Mouse (Mus musculus) retina, postnatal 7 days (tissue): ENCODE measurements around the gene Tab1.

Experiments
- DNase-seq: peaks from one replicate; pipeline ENCODE4 v3.0.0-alpha.2; 2012; ENCODE audit warnings: low read depth, low spot score

The Tab1 gene

GRCm38 (mm10) chr15:80136645-80137044, 3.7 kb downstream of the Tab1 start:
- no peak for DNase-seq

GRCm38 (mm10) chr15:80137945-80138791, 5.2 kb downstream of the Tab1 start:
- no peak for DNase-seq

DNA sequence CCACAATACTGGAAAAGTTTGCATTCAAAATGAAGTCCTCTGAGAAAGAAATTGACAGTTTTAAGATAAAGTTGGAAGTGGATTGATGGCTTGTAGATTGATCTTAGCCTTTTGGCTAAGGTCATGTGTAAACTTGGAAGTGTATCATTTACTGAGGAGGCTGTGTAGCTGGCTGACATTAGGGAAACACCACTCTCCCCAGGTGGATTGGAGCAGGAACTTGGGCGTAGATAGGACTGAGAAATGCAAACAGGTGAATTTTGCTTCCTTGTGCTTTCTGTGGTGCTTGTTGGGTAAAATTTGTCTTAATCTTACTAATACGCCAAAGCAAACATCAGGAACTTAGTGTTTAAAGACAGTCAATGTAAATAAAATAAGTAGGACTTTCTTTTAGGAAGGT, 7.4 kb downstream of the Tab1 start:
- no peak for DNase-seq

DNA sequence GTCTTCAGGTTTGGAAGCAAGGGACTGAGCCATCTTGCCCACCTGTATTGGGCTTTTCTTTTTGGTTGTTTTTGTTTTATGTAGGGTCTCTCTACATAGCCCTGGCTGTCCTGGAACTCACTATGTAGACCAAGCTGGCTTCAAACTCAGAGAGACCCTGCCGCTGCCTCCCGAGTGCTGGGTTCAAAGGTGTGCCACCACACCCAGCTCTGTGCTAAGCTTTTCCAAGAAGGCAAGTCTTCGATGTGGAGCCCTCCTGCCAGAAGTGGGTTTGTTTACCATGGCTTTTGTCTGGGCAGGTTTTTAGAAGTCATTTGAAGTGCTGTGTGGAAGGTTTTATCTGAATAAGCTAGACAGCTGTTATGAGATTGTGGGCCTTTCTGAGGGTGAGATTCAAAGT, 8.0 kb downstream of the Tab1 start:
- DNase-seq = no peak

- DNase-seq = no peak
Observed at GRCm38 (mm10) chr15:80142130-80142529, 9.2 kb downstream of the Tab1 start.

DNA sequence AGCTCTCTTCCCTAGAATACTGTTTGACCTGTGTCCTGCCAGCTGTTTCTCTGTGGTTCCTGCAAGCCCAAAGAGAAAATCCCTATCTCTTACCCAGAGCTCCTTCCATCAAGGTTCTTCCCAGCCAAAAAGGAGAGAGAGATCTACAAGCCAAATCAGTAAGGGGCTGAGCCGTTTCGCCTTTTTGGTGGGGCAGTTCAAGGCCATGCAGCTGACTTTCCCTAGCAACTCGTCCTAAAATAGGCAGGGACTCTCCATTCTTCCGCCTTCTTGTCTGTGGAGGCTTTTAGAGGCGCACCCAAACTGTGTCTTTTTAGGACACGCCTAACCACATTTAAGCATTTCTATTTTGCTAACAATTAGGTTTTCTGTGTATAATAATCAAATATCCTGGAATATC, 10.8 kb downstream of the Tab1 start:
- no peak for DNase-seq

DNA sequence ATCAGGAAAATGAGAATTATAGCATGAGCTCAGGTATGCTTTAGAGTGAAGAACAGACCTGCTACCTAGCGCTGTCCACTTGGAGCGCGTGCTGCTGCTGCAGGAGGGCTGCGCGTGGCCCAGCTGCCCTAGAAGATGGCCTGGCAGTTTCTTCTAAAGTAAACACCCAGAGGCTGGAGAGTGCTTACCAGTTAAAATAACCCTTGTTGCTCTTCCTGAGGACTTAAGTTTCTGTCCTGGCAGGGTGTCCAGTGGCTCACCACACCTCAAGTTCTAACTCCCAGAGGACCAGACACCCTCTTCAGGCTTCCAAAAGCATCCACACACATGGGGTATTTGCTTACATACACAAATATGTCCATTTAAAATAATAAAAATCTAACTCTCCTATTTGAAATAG, 12.5 kb downstream of the Tab1 start:
- DNase-seq = no peak

- DNase-seq = no peak
Observed at GRCm38 (mm10) chr15:80146153-80146552, 13.2 kb downstream of the Tab1 start.

GRCm38 (mm10) chr15:80147090-80147489, 14.2 kb downstream of the Tab1 start:
- no peak for DNase-seq

- no peak for DNase-seq
Observed at GRCm38 (mm10) chr15:80147511-80147910, 14.6 kb downstream of the Tab1 start.

DNA sequence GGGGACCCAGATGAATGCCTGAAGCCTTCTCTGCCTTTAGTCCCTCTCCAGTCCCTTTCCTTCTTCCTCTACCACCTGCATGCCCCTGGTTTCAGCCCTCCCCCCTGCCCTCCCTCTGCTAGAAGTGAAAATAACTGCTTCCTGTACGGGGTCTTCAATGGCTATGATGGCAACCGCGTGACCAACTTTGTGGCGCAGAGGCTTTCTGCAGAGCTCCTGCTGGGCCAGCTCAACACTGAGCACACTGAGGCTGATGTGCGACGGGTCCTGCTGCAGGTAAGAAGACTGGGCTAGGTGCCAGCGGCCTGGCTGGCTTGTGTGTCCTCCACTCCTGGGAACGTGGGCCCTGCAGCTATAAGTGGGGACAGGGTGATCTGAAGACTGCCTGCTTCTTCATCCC, 15.6 kb downstream of the Tab1 start:
- DNase-seq = no peak

GRCm38 (mm10) chr15:80149517-80149916, 16.6 kb downstream of the Tab1 start:
- no peak for DNase-seq

DNA sequence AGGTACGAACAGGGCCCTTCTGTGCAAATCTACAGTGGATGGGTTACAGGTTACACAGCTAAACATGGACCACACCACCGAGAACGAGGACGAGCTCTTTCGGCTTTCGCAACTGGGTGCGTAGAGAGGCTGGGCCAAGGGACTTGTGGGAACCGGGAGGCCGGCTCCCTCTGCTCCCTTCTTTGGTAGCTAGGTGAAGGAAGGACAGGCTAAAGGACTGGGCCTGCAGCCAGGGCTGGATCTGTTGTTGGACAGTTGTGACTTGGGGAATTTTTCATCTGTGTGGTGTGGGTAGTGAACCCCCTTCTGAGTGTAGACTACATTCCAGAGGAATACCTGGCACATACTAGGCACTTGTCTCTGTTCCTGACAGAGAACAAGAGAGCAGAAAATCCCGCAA, 19.7 kb downstream of the Tab1 start:
- DNase-seq = no peak

DNA sequence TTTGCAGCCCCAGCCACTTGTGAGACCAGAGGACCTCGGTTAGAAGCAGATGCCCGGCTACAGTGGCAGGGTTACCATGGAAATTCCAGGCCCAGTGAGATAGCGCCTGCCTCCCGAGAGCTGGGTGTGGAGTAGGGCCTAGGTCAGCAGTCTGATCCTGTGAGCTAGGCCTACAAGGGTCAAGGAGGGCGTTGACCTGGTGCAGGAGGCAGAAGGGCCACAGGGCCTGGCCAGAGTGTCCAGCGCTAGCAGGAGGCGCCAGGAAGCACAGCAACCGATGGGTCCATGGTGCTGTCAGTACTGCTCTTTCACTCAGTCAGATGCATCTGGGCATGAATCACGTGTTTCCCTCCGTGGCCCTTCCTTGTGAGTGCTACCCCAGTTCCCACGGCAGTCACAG, 20.8 kb downstream of the Tab1 start:
- no peak for DNase-seq

- DNase-seq = no peak
Observed at GRCm38 (mm10) chr15:80155707-80156106, 22.8 kb downstream of the Tab1 start.

DNA sequence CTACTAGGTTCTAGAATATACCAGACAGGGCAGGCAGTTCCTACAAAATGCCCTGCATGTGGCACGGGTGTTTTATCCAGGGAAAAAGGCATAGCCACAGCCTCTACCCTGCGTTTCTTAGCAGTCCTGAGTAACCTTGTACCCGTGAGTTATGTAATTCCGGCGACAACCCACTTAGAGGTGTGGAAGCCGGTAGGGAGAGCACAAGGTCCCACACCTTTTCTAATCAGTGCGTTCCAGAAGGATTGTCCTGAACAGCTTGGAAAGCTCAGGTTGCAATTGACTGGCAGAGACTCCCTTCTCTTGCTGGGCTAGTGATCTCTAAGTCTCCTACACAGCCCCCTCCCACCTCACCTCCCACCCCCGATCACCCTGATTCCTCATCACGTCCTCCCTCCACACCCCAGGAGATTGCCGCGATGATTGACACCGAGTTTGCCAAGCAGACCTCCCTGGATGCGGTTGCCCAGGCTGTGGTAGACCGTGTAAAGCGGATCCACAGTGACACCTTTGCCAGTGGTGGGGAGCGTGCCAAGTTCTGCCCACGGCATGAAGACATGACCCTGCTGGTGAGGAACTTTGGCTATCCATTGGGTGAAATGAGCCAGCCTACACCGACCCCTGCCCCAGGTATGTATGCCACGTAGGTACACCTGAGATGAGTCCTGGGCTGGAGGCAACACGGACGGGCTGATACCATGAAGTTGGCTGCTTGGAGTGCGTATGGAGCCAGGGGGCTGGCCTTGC, 24.4 kb downstream of the Tab1 start:
- no peak for DNase-seq

GRCm38 (mm10) chr15:80158001-80158706, 25.2 kb downstream of the Tab1 start:
- DNase-seq = no peak

- DNase-seq = no peak
Observed at GRCm38 (mm10) chr15:80158707-80159090, 25.8 kb downstream of the Tab1 start.

DNA sequence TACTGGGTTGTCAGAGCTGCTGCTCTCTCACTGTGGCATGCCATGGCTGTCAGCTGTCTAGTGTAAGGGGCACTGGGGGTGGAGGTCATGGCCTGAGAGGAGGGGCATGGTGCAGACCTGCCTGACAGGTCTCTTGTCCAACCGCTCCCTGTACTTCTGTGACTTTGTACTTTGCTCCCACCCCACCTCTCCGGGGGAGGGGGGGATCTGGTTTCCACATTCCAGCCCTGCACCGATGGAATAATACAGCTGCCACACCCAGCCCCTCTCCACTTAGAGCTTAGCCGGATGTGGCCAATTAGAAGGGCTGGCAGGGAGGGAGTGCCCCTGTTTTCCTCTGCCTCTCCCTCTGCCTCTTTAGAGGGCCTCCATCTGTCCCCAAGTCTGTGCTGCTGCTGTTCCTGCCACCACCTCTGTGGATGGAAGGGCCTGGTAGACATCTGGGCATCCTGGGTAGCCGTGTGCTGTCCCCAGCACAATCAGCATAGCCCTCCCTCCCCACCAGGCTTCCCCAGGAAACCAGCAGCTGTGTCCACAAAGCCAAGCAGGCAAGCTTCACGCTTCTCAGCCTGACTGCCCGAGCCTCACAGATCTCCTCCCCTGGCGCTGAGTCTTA, 26.5 kb downstream of the Tab1 start:
- DNase-seq = no peak

DNA sequence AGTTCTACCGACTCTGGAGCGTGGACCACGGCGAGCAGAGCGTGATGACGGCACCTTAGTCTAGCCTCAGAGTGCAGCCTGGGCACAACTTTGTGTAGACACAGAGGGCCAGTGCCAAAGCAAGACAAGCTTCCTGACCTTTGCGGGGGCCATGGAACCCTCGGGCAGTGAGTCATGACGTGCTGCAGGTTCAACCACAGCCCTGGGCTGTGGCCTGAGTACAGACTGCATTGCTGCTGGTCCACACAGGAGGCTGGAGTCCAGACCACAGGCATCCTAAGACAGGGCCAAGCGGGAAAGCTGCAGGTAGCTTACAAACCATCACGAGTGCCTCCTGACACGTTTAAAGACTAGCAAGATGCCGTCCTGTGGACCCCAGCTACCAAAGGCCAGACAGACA, 27.3 kb downstream of the Tab1 start:
- DNase-seq = no peak

- DNase-seq = no peak
Observed at GRCm38 (mm10) chr15:80160726-80161125, 27.8 kb downstream of the Tab1 start.

DNA sequence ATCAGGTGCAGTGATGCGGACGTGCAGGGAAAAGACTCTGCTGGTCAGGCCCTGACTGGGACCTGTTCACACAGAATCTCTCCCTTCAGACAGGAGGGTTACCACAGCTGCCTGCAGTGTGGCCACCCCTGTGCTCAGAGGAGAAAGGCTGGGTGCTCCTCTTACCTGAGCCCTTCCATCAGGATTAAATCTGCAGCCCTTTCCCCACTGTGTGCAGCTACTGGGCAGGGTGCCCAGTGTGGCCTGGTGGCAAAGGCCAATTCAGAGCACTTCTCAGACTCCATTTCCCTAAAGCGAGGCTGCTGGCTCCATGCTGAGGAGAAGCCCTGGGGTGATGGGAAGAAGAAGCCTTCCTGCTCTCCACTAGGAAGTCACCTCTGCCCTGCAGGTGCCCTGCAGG, 28.3 kb downstream of the Tab1 start:
- no peak for DNase-seq
